In genomic region chr1:37630412-37631210, GRCm38 (mm10) we compare ENCODE assay signal across 19 mouse cellular contexts.
DNase-seq lines count a peak whose midpoint lies in the region; ATAC-seq and TF ChIP-seq lines count a peak whose summit lies in the region.
"Had no signal": no experiment of that assay in that cellular context is flagged by ENCODE, and none has a peak within 500 bp of the region (broad histone marks: within the 10 kb centered on the region; RNA-seq: fewer than 3 reads in every experiment).

No protein-coding gene starts in this region.

- no peaks in the 10 kb centered on the region for H3K4me1 ChIP-seq in forebrain, embryonic 11.5 days (replicated peaks; ENCODE audit: control insufficient read depth, insufficient read depth, low read length)
- H3K4me1 ChIP-seq in forebrain, embryonic 12.5 days = no peaks in the 10 kb centered on the region
- no peaks in the 10 kb centered on the region for H3K4me1 ChIP-seq in lung, embryonic 16.5 days (replicated peaks; ENCODE audit: control insufficient read depth, insufficient read depth, low read length)
- H3K4me1 ChIP-seq in small intestine, adult 2 months (ENCODE audit: control insufficient read depth, insufficient read depth, insufficient read length, low read length) = peaks cover 26% of the 10 kb centered on the region; the same call in 1 of the 2 replicates
- H3K4me1 ChIP-seq in stomach, postnatal 0 days (replicated peaks; ENCODE audit: control insufficient read depth, insufficient read depth) = no peaks in the 10 kb centered on the region
- H3K4me1 ChIP-seq in hindbrain, embryonic 12.5 days = no peaks in the 10 kb centered on the region
- H3K4me1 ChIP-seq: embryonic facial prominence, embryonic 12.5 days; heart, embryonic 15.5 days had no signal

- H3K36me3 ChIP-seq in forebrain, embryonic 11.5 days (ENCODE audit: control insufficient read depth, insufficient read depth, low read length) = no peaks in the 10 kb centered on the region
- H3K36me3 ChIP-seq in forebrain, embryonic 12.5 days (replicated peaks) = no peaks in the 10 kb centered on the region
- no peaks in the 10 kb centered on the region for H3K36me3 ChIP-seq in lung, embryonic 16.5 days (ENCODE audit: control insufficient read depth, insufficient read depth, low read length)
- H3K36me3 ChIP-seq in small intestine, adult 2 months (ENCODE audit: control insufficient read depth, insufficient read depth, low read length) = peaks cover 19% of the 10 kb centered on the region
- H3K36me3 ChIP-seq in stomach, postnatal 0 days (ENCODE audit: control insufficient read depth, insufficient read depth, low read length) = no peaks in the 10 kb centered on the region
- H3K36me3 ChIP-seq in hindbrain, embryonic 12.5 days = no peaks in the 10 kb centered on the region
- H3K36me3 ChIP-seq: embryonic facial prominence, embryonic 12.5 days; heart, embryonic 15.5 days had no signal

- no peak overlapping the region for H3K9ac ChIP-seq in forebrain, embryonic 11.5 days (ENCODE audit: low read length)
- no peak overlapping the region for H3K9ac ChIP-seq in forebrain, embryonic 12.5 days
- no peak overlapping the region for H3K9ac ChIP-seq in lung, embryonic 16.5 days (ENCODE audit: low read length)
- no peak overlapping the region for H3K9ac ChIP-seq in stomach, postnatal 0 days (ENCODE audit: low read length)
- H3K9ac ChIP-seq in hindbrain, embryonic 12.5 days = no peak overlapping the region
- H3K9ac ChIP-seq: embryonic facial prominence, embryonic 12.5 days; forebrain, embryonic 13.5 days; forebrain, postnatal 0 days; heart, embryonic 15.5 days had no signal

- DNase-seq in forebrain, embryonic 11.5 days (ENCODE audit: low spot score) = peak; percentile 16
- DNase-seq in lung, postnatal 4 days = no peak
- peak; percentile 51 for DNase-seq in stomach, postnatal 0 days (ENCODE audit: low spot score)
- DNase-seq in right cerebral cortex, adult 18-20 months = no peak
- DNase-seq: cerebellum, adult 11-12 months; cerebellum, adult 9-10 months; cerebellum, postnatal 25 days; forebrain, postnatal 0 days; gastrocnemius, postnatal 14 days; heart, adult 2 months; heart, postnatal 14 days had no signal

- TF ChIP-seq CTCF in small intestine, adult 2 months (IDR thresholded peaks at IDR 0.05; ENCODE audit: extremely low read depth, insufficient read length, insufficient replicate concordance, low read depth, low read length) = no peak
- TF ChIP-seq CTCF in stomach, postnatal 0 days (IDR thresholded peaks at IDR 0.05; ENCODE audit: low read depth) = no peak

- no peaks in the 10 kb centered on the region for H3K27me3 ChIP-seq in forebrain, embryonic 11.5 days (ENCODE audit: control insufficient read depth, insufficient read depth, low read length)
- no peaks in the 10 kb centered on the region for H3K27me3 ChIP-seq in forebrain, embryonic 12.5 days
- no peaks in the 10 kb centered on the region for H3K27me3 ChIP-seq in lung, embryonic 16.5 days (ENCODE audit: control insufficient read depth, insufficient read depth, low read depth, low read length)
- H3K27me3 ChIP-seq in small intestine, adult 2 months (ENCODE audit: control insufficient read depth, insufficient read depth, low read length) = no peaks in the 10 kb centered on the region
- H3K27me3 ChIP-seq in stomach, postnatal 0 days (ENCODE audit: control insufficient read depth, insufficient read depth, low read length) = no peaks in the 10 kb centered on the region
- no peaks in the 10 kb centered on the region for H3K27me3 ChIP-seq in hindbrain, embryonic 12.5 days
- H3K27me3 ChIP-seq: embryonic facial prominence, embryonic 12.5 days; forebrain, embryonic 13.5 days; heart, embryonic 15.5 days had no signal

- no peak overlapping the region for H3K4me2 ChIP-seq in forebrain, embryonic 11.5 days (ENCODE audit: low read depth, low read length, severe bottlenecking)
- no peak overlapping the region for H3K4me2 ChIP-seq in forebrain, embryonic 12.5 days
- no peak overlapping the region for H3K4me2 ChIP-seq in lung, embryonic 16.5 days (ENCODE audit: low read depth, low read length)
- no peak overlapping the region for H3K4me2 ChIP-seq in stomach, postnatal 0 days (replicated peaks; ENCODE audit: low read depth)
- H3K4me2 ChIP-seq in hindbrain, embryonic 12.5 days (replicated peaks) = no peak overlapping the region
- H3K4me2 ChIP-seq: embryonic facial prominence, embryonic 12.5 days; forebrain, embryonic 13.5 days; heart, embryonic 11.5 days; heart, embryonic 15.5 days had no signal

- no peak for TF ChIP-seq EP300 in stomach, postnatal 0 days (optimal IDR thresholded peaks at IDR 0.05)

- no peak overlapping the region for H3K4me3 ChIP-seq in forebrain, embryonic 11.5 days (ENCODE audit: low read depth, low read length)
- no peak overlapping the region for H3K4me3 ChIP-seq in forebrain, embryonic 12.5 days (replicated peaks)
- H3K4me3 ChIP-seq in lung, embryonic 16.5 days (ENCODE audit: low read length) = no peak overlapping the region
- H3K4me3 ChIP-seq in small intestine, adult 2 months (ENCODE audit: low read depth, low read length) = no peak overlapping the region
- no peak overlapping the region for H3K4me3 ChIP-seq in stomach, postnatal 0 days (ENCODE audit: low read depth, low read length)
- H3K4me3 ChIP-seq in hindbrain, embryonic 12.5 days = no peak overlapping the region
- H3K4me3 ChIP-seq: embryonic facial prominence, embryonic 12.5 days; forebrain, embryonic 13.5 days; heart, adult 2 months; heart, embryonic 15.5 days had no signal

- TF ChIP-seq POLR2A in small intestine, adult 2 months (IDR thresholded peaks at IDR 0.05; ENCODE audit: low read depth, low read length) = no peak

- no peak overlapping the region for H3K27ac ChIP-seq in forebrain, embryonic 11.5 days (ENCODE audit: low read depth, low read length)
- H3K27ac ChIP-seq in forebrain, embryonic 12.5 days = no peak overlapping the region
- H3K27ac ChIP-seq in lung, embryonic 16.5 days (ENCODE audit: low read length) = no peak overlapping the region
- H3K27ac ChIP-seq in small intestine, adult 2 months (ENCODE audit: insufficient read depth, low read depth, low read length) = peak overlapping the region; percentile 89
- peak overlapping the region; percentile 61 for H3K27ac ChIP-seq in stomach, postnatal 0 days (replicated peaks)
- no peak overlapping the region for H3K27ac ChIP-seq in hindbrain, embryonic 12.5 days
- H3K27ac ChIP-seq: embryonic facial prominence, embryonic 12.5 days; forebrain, embryonic 13.5 days; heart, adult 2 months; heart, embryonic 15.5 days had no signal

- H3K9me3 ChIP-seq in forebrain, embryonic 11.5 days (ENCODE audit: control insufficient read depth, low read length) = no peaks in the 10 kb centered on the region
- no peaks in the 10 kb centered on the region for H3K9me3 ChIP-seq in forebrain, embryonic 12.5 days
- no peaks in the 10 kb centered on the region for H3K9me3 ChIP-seq in lung, embryonic 16.5 days (ENCODE audit: control insufficient read depth, low read length)
- no peaks in the 10 kb centered on the region for H3K9me3 ChIP-seq in stomach, postnatal 0 days (ENCODE audit: control insufficient read depth, low read length)
- H3K9me3 ChIP-seq in hindbrain, embryonic 12.5 days (replicated peaks) = no peaks in the 10 kb centered on the region
- H3K9me3 ChIP-seq: embryonic facial prominence, embryonic 12.5 days; forebrain, embryonic 13.5 days; heart, embryonic 15.5 days had no signal

- 85% methylated on average over 10 of the region's 10 CpGs for WGBS in forebrain, embryonic 11.5 days
- WGBS in forebrain, embryonic 12.5 days = 88% methylated on average over 10 of the region's 10 CpGs
- 61% methylated on average over 10 of the region's 10 CpGs for WGBS in lung, embryonic 16.5 days
- 73% methylated on average over 10 of the region's 10 CpGs for WGBS in small intestine, adult 2 months
- WGBS in stomach, postnatal 0 days = 66% methylated on average over 10 of the region's 10 CpGs
- WGBS in hindbrain, embryonic 12.5 days = 86% methylated on average over 10 of the region's 10 CpGs

- ATAC-seq in forebrain, embryonic 11.5 days (replicated peaks; ENCODE audit: low FRiP score) = no peak
- ATAC-seq in forebrain, embryonic 12.5 days (ENCODE audit: low FRiP score) = no peak
- peak; percentile 31; the same call in 1 of the 2 replicates for ATAC-seq in lung, embryonic 16.5 days (ENCODE audit: low read depth)
- peak; percentile 70 for ATAC-seq in stomach, postnatal 0 days (ENCODE audit: low FRiP score, low TSS enrichment)
- no peak for ATAC-seq in hindbrain, embryonic 12.5 days (ENCODE audit: low FRiP score)
- ATAC-seq: forebrain, embryonic 13.5 days; forebrain, postnatal 0 days had no signal

Comparison
In these comparisons a context has a peak if more than half of its experiments do, and no peak if none do; other contexts are left out.
1. ATAC-seq: peak in lung, embryonic 16.5 days (single experiment) and stomach, postnatal 0 days (single experiment); none in forebrain, embryonic 11.5 days (single experiment), forebrain, embryonic 12.5 days (single experiment) and hindbrain, embryonic 12.5 days (single experiment).
2. DNase-seq: peak in forebrain, embryonic 11.5 days (single experiment) and stomach, postnatal 0 days (single experiment); none in lung, postnatal 4 days (0 of 2) and right cerebral cortex, adult 18-20 months (single experiment).
3. H3K27ac ChIP-seq: peak in small intestine, adult 2 months (single experiment) and stomach, postnatal 0 days (single experiment); none in forebrain, embryonic 11.5 days (single experiment), forebrain, embryonic 12.5 days (single experiment), lung, embryonic 16.5 days (single experiment) and hindbrain, embryonic 12.5 days (single experiment).